Mouse (Mus musculus) embryonic facial prominence, embryonic 10.5 days (tissue): ENCODE results near the gene Evi5. TPM values are rescaled to one million over a fixed set of nuclear protein-coding genes. Genes with fewer than 3 reads are reported as not detected.

Experiments used
- DNase-seq: peaks from one replicate; pipeline ENCODE4 v3.0.0-alpha.2; 2017; ENCODE audit warnings: low spot score
- H3K27ac ChIP-seq: fragments of 300-500 bp; sonication (generic); replicated peaks from 2 replicates; pipeline ENCODE4 v1.5.1; 2016; ENCODE audit warnings: mild to moderate bottlenecking
- H3K27me3 ChIP-seq: fragments of 300-500 bp; sonication (generic); replicated peaks from 2 replicates; pipeline ENCODE4 v1.6.1; 2016; ENCODE audit warnings: low read depth, mild to moderate bottlenecking; ENCODE audit not compliant: poor library complexity, severe bottlenecking
- H3K36me3 ChIP-seq: fragments of 300-500 bp; sonication (generic); replicated peaks from 2 replicates; pipeline ENCODE4 v1.6.1; 2016; ENCODE audit warnings: mild to moderate bottlenecking, moderate library complexity
- H3K4me1 ChIP-seq: fragments of 300-500 bp; sonication (generic); 2 replicates; pipeline ENCODE4 v1.6.1; 2016
- H3K4me3 ChIP-seq: fragments of 300-500 bp; sonication (generic); 2 replicates; pipeline ENCODE4 v1.5.1; 2016; ENCODE audit warnings: mild to moderate bottlenecking, moderate library complexity
- H3K9me3 ChIP-seq: fragments of 300-500 bp; sonication (generic); 2 replicates; pipeline ENCODE4 v1.6.1; 2016; ENCODE audit warnings: mild to moderate bottlenecking
- WGBS: fragments of 180-500 bp; shearing (Covaris S2); methylation state at CpG from one replicate; pipeline ENCODE4 v1.1.7; 2016; 5-methylcytosine and 5-hydroxymethylcytosine counted together
- polyA plus RNA-seq: library from polyadenylated mRNA; unstranded; fragments of >200 nt; fragmentation: Nextera tagmentation; extraction: Ambion mirVana; gene quantifications from 2 replicates; pipeline ENCODE4 v1.2.1, GENCODE M21; 2016

Evi5 gene
- polyA plus RNA-seq, 1 experiment from 2014 or later, result 55.7 TPM

- 89% methylated on average over 8 of the region's 8 CpGs for WGBS
- Histone ChIP-seq H3K36me3 (no peaks in the 10 kb centered on the region), H3K4me1 (no peaks in the 10 kb centered on the region), H3K4me3 (no peak overlapping the region), H3K27ac (no peak overlapping the region), H3K9me3 (no peaks in the 10 kb centered on the region), H3K27me3 (peaks cover 9% of the 10 kb centered on the region)
- no peak for DNase-seq
Measured at GRCm38 (mm10) chr5:107708124-107708797, 166.6 kb downstream of the Evi5 start.

GRCm38 (mm10) chr5:107706262-107706661 lies 168.6 kb downstream of the Evi5 start:
- no peaks in the 10 kb centered on the region for H3K4me1 ChIP-seq
- peaks cover 4% of the 10 kb centered on the region; the same call in 1 of the 2 replicates for H3K27me3 ChIP-seq
- no peak overlapping the region for H3K27ac ChIP-seq
- WGBS, result 80% methylated on average over 1 of the region's 1 CpGs
- DNase-seq, result no peak
- no peak overlapping the region for H3K4me3 ChIP-seq
- H3K9me3 ChIP-seq, result no peaks in the 10 kb centered on the region
- no peaks in the 10 kb centered on the region for H3K36me3 ChIP-seq

- Histone ChIP-seq H3K4me1 (no peaks in the 10 kb centered on the region), H3K36me3 (no peaks in the 10 kb centered on the region), H3K27ac (no peak overlapping the region), H3K9me3 (no peaks in the 10 kb centered on the region), H3K4me3 (no peak overlapping the region), H3K27me3 (peaks cover 4% of the 10 kb centered on the region; the same call in 1 of the 2 replicates)
- DNase-seq, result no peak
- 89% methylated on average over 4 of the region's 4 CpGs for WGBS
Measured at GRCm38 (mm10) chr5:107705756-107706155, 169.2 kb downstream of the Evi5 start.

GRCm38 (mm10) chr5:107703207-107703763 lies 171.6 kb downstream of the Evi5 start:
- Histone ChIP-seq H3K4me3 (no peak overlapping the region), H3K27ac (no peak overlapping the region), H3K9me3 (no peaks in the 10 kb centered on the region), H3K4me1 (no peaks in the 10 kb centered on the region), H3K27me3 (no peaks in the 10 kb centered on the region), H3K36me3 (no peaks in the 10 kb centered on the region)
- DNase-seq, result no peak
- 86% methylated on average over 6 of the region's 6 CpGs for WGBS

GRCm38 (mm10) chr5:107701658-107702057 lies 173.2 kb downstream of the Evi5 start:
- Histone ChIP-seq H3K9me3 (no peaks in the 10 kb centered on the region), H3K27ac (no peak overlapping the region), H3K4me3 (no peak overlapping the region), H3K4me1 (no peaks in the 10 kb centered on the region), H3K36me3 (no peaks in the 10 kb centered on the region), H3K27me3 (no peaks in the 10 kb centered on the region)
- 84% methylated on average over 9 of the region's 9 CpGs for WGBS
- DNase-seq, result no peak

- no peak for DNase-seq
- no peaks in the 10 kb centered on the region for H3K4me1 ChIP-seq
- H3K36me3 ChIP-seq, result no peaks in the 10 kb centered on the region
- H3K27ac ChIP-seq, result no peak overlapping the region
- no peak overlapping the region for H3K4me3 ChIP-seq
- no peaks in the 10 kb centered on the region for H3K9me3 ChIP-seq
- 93% methylated on average over 10 of the region's 10 CpGs for WGBS
- H3K27me3 ChIP-seq, result no peaks in the 10 kb centered on the region
Measured at GRCm38 (mm10) chr5:107700873-107701272, 174.0 kb downstream of the Evi5 start.

- WGBS, result 85% methylated on average over 8 of the region's 8 CpGs
- Histone ChIP-seq H3K27me3 (no peaks in the 10 kb centered on the region), H3K36me3 (no peaks in the 10 kb centered on the region), H3K4me1 (no peaks in the 10 kb centered on the region), H3K9me3 (no peaks in the 10 kb centered on the region), H3K4me3 (no peak overlapping the region), H3K27ac (no peak overlapping the region)
- DNase-seq, result no peak
Measured at GRCm38 (mm10) chr5:107698888-107699287, 176.0 kb downstream of the Evi5 start.

GRCm38 (mm10) chr5:107695019-107695418 lies 179.9 kb downstream of the Evi5 start:
- no peak overlapping the region for H3K27ac ChIP-seq
- 84% methylated on average over 3 of the region's 3 CpGs for WGBS
- H3K27me3 ChIP-seq, result peaks cover 13% of the 10 kb centered on the region
- no peak overlapping the region for H3K4me3 ChIP-seq
- no peak for DNase-seq
- H3K9me3 ChIP-seq, result no peaks in the 10 kb centered on the region
- H3K36me3 ChIP-seq, result no peaks in the 10 kb centered on the region
- H3K4me1 ChIP-seq, result no peaks in the 10 kb centered on the region

Other genes with a start within 250 kb of the Evi5 start
- 0.05 TPM in 1 of 2 replicates, not detected in the other for gene Gfi1, start 149.1 kb downstream of the Evi5 start, polyA plus RNA-seq
- gene Ube2d2b, start 45.0 kb downstream of the Evi5 start, polyA plus RNA-seq, result 0.29 and 0.42 TPM in 2 replicates
- gene Rpl5, start 25.4 kb upstream of the Evi5 start, polyA plus RNA-seq, result 91.7 and 99.4 TPM in 2 replicates
- gene Fam69a, start 112.0 kb upstream of the Evi5 start, polyA plus RNA-seq, result 16.5 and 16.7 TPM in 2 replicates
- 182 and 183 TPM in 2 replicates for gene Mtf2, start 190.6 kb upstream of the Evi5 start, polyA plus RNA-seq